15 mouse cellular contexts compared by ENCODE assay signal in the genomic region with DNA sequence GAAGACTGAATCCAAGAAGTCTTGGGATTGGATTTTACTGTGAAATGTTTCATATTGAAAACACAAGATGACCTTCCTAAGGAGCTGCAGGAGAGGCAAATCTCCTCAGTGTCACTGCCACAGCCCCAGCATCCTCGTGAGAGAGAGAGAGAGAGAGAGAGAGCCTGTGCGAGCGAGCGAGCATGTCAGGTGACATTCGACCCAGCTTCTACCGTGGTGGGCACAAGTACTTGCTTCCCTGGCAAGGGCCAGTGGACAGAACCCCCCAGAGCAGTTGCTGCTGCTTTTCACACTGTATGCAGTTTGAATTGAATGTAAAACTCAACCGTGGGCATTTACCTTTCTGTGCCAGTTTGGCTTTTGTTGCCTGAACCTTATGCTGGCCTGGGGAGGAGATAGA.
"Had no signal": no experiment of that assay in that cellular context is flagged by ENCODE, and none has a peak within 500 bp of the region (broad histone marks: within the 10 kb centered on the region; RNA-seq: fewer than 3 reads in every experiment).

No protein-coding gene starts in this region.

- H3K4me2 ChIP-seq: neural tube, embryonic 15.5 days; stomach, embryonic 15.5 days had no signal

- H3K27ac ChIP-seq: neural tube, embryonic 15.5 days; stomach, embryonic 15.5 days; stomach, postnatal 0 days had no signal

- H3K27me3 ChIP-seq: neural tube, embryonic 15.5 days; stomach, embryonic 15.5 days had no signal

- H3K4me1 ChIP-seq: stomach, embryonic 15.5 days had no signal

- DNase-seq: retina, postnatal 1 day; right cerebral cortex, adult 18-20 months; right cerebral cortex, postnatal 14 days; right cerebral cortex, postnatal 25 days; right cerebral cortex, postnatal 4 days; spleen, adult 18-20 months; thymus, adult 18-20 months; thymus, adult 2 months; thymus, postnatal 14 days; thymus, postnatal 25 days; thymus, postnatal 36 days; thymus, postnatal 4 days had no signal

- H3K4me3 ChIP-seq: neural tube, embryonic 15.5 days; stomach, embryonic 15.5 days had no signal

- H3K9me3 ChIP-seq: neural tube, embryonic 15.5 days; stomach, embryonic 15.5 days had no signal
